Mouse (Mus musculus) limb, embryonic 14.5 days (tissue): Measurements from ENCODE around the gene Nup107. TPM values are rescaled to one million over a fixed set of nuclear protein-coding genes. Genes with fewer than 3 reads are reported as not detected.

Source experiments
- ATAC-seq: fragments of 200-750 bp; cut with Nextera tagmentation; 2 replicates; pipeline ENCODE4 v1.8.0; 2017; ENCODE audit warnings: low read depth, moderate number of reproducible peaks, moderate TSS enrichment; ENCODE audit not compliant: low FRiP score
- DNase-seq: peaks from one replicate; pipeline ENCODE4 v3.0.0-alpha.2; 2015; ENCODE audit warnings: low spot score
- H3K27ac ChIP-seq: fragments of 300-500 bp; sonication (generic); replicated peaks from 2 replicates; pipeline ENCODE4 v1.5.1; 2014; ENCODE audit warnings: low read depth, mild to moderate bottlenecking, low read length, moderate library complexity, mixed read lengths
- H3K27me3 ChIP-seq: fragments of 300-500 bp; sonication (generic); 2 replicates; pipeline ENCODE4 v1.6.1; 2014; ENCODE audit warnings: low read length, mixed read lengths; ENCODE audit not compliant: control insufficient read depth, insufficient read depth
- H3K36me3 ChIP-seq: fragments of 300-500 bp; sonication (generic); 2 replicates; pipeline ENCODE4 v1.6.1; 2014; ENCODE audit warnings: mild to moderate bottlenecking, low read length, moderate library complexity, mixed read lengths; ENCODE audit not compliant: control insufficient read depth, insufficient read depth
- H3K4me1 ChIP-seq: fragments of 300-500 bp; sonication (generic); 2 replicates; pipeline ENCODE4 v1.6.1; 2014; ENCODE audit warnings: antibody characterized with exemption, low read length, mixed read lengths; ENCODE audit not compliant: control insufficient read depth, insufficient read depth
- H3K4me2 ChIP-seq: fragments of 300-500 bp; sonication (generic); replicated peaks from 2 replicates; pipeline ENCODE4 v1.6.1; 2014; ENCODE audit warnings: low read depth, mild to moderate bottlenecking, low read length, moderate library complexity; ENCODE audit not compliant: severe bottlenecking
- H3K4me3 ChIP-seq: fragments of 300-500 bp; sonication (generic); replicated peaks from 2 replicates; pipeline ENCODE4 v1.5.1; 2014; ENCODE audit warnings: low read length
- H3K9ac ChIP-seq: fragments of 300-500 bp; sonication (generic); 2 replicates; pipeline ENCODE4 v1.6.1; 2014; ENCODE audit warnings: mild to moderate bottlenecking, low read depth, low read length, moderate library complexity; ENCODE audit not compliant: severe bottlenecking
- H3K9me3 ChIP-seq: fragments of 300-500 bp; sonication (generic); 2 replicates; pipeline ENCODE4 v1.6.1; 2016; ENCODE audit warnings: low read length; ENCODE audit not compliant: control insufficient read depth
- POLR2A ChIP-seq: fragments of 200-500 bp; IDR thresholded peaks from 2 replicates; pipeline ENCODE4 v1.8.0; 2012; ENCODE audit warnings: inconsistent platforms, mild to moderate bottlenecking, moderate library complexity, borderline replicate concordance; ENCODE audit not compliant: insufficient read depth, insufficient read length; ENCODE audit errors: extremely low read depth
- WGBS: fragments of 180-500 bp; shearing (Covaris S2); extraction: QIAGEN DNeasy Blood & Tissue Kit; methylation state at CpG from one replicate; pipeline ENCODE4 v1.1.7; 2014; 5-methylcytosine and 5-hydroxymethylcytosine counted together
- polyA plus RNA-seq, 2 experiments: library from polyadenylated mRNA; depleted of rRNA in 1 of 2; stranded (reverse) in 1 of 2; unstranded in 1 of 2; fragments of >200 nt; fragmentation: Nextera tagmentation in 1 of 2; extraction: Ambion mirVana in 1 of 2; gene quantifications; 2 replicates each; pipeline versions ENCODE4 v1.2.1 to v1.2.3; 2012 to 2014

The Nup107 gene
- polyA plus RNA-seq, 2 experiments, result 53.4 to 61.2 TPM

GRCm38 (mm10) chr10:117757796-117758342 lies 34.6 kb downstream of the Nup107 start:
- no peak overlapping the region for H3K9ac ChIP-seq
- ATAC-seq, result no peak

GRCm38 (mm10) chr10:117757259-117757658 lies 35.2 kb downstream of the Nup107 start:
- Histone ChIP-seq H3K27me3 (no peaks in the 10 kb centered on the region), H3K9ac (no peak overlapping the region), H3K4me1 (no peaks in the 10 kb centered on the region), H3K9me3 (no peaks in the 10 kb centered on the region), H3K4me2 (no peak overlapping the region), H3K36me3 (peaks cover 92% of the 10 kb centered on the region), H3K27ac (no peak overlapping the region), H3K4me3 (no peak overlapping the region)
- WGBS, result 97% methylated on average over 1 of the region's 1 CpGs
- TF ChIP-seq POLR2A, result no peak
- DNase-seq (no peak), ATAC-seq (no peak)

More at GRCm38 (mm10) chr10:117757796-117758342, 34.6 kb downstream of the Nup107 start:
- TF ChIP-seq POLR2A, result no peak
- H3K4me1 ChIP-seq, result no peaks in the 10 kb centered on the region
- H3K4me2 ChIP-seq, result no peak overlapping the region
- no peak overlapping the region for H3K27ac ChIP-seq
- DNase-seq, result no peak
- no peak overlapping the region for H3K4me3 ChIP-seq
- H3K36me3 ChIP-seq, result peaks cover 90% of the 10 kb centered on the region
- no peaks in the 10 kb centered on the region for H3K9me3 ChIP-seq
- H3K27me3 ChIP-seq, result no peaks in the 10 kb centered on the region
- 92% methylated on average over 7 of the region's 7 CpGs for WGBS

- no peak overlapping the region for H3K4me3 ChIP-seq
- no peaks in the 10 kb centered on the region for H3K27me3 ChIP-seq
- no peak for DNase-seq
- H3K4me2 ChIP-seq, result no peak overlapping the region
- H3K9ac ChIP-seq, result no peak overlapping the region
- H3K27ac ChIP-seq, result no peak overlapping the region
- H3K36me3 ChIP-seq, result peaks cover 92% of the 10 kb centered on the region
- no peaks in the 10 kb centered on the region for H3K9me3 ChIP-seq
- TF ChIP-seq POLR2A, result no peak
- 91% methylated on average over 5 of the region's 5 CpGs for WGBS
- no peak for ATAC-seq
- no peaks in the 10 kb centered on the region for H3K4me1 ChIP-seq
These were observed 35.7 kb downstream of the Nup107 start for GRCm38 (mm10) chr10:117756784-117757183.

- Histone ChIP-seq H3K4me2 (no peak overlapping the region), H3K27me3 (no peaks in the 10 kb centered on the region), H3K4me1 (no peaks in the 10 kb centered on the region), H3K9ac (no peak overlapping the region), H3K4me3 (no peak overlapping the region), H3K9me3 (no peaks in the 10 kb centered on the region), H3K27ac (no peak overlapping the region), H3K36me3 (peaks cover 92% of the 10 kb centered on the region)
- TF ChIP-seq POLR2A, result no peak
- ATAC-seq, result no peak
- DNase-seq, result no peak
- 90% methylated on average over 11 of the region's 11 CpGs for WGBS
These were observed 36.6 kb downstream of the Nup107 start for GRCm38 (mm10) chr10:117755799-117756467.

- DNase-seq (no peak), ATAC-seq (no peak)
- no peak overlapping the region for H3K27ac ChIP-seq
- WGBS, result 88% methylated on average over 13 of the region's 13 CpGs
- no peak for TF ChIP-seq POLR2A
- no peaks in the 10 kb centered on the region for H3K4me1 ChIP-seq
- H3K27me3 ChIP-seq, result no peaks in the 10 kb centered on the region
- no peaks in the 10 kb centered on the region for H3K9me3 ChIP-seq
- peaks cover 90% of the 10 kb centered on the region for H3K36me3 ChIP-seq
- H3K4me3 ChIP-seq, result no peak overlapping the region
- H3K4me2 ChIP-seq, result no peak overlapping the region
- no peak overlapping the region for H3K9ac ChIP-seq
These were observed 37.3 kb downstream of the Nup107 start for GRCm38 (mm10) chr10:117755086-117755798.
